Mouse (Mus musculus) midbrain, embryonic 15.5 days (tissue): Measurements from ENCODE around the gene Cntnap2. TPM values are rescaled to one million over a fixed set of nuclear protein-coding genes. Genes with fewer than 3 reads are reported as not detected.
"Not testable (repeated sequence)": the region's sequence is repeated elsewhere in the genome, so short reads cannot be mapped to it uniquely, and the experiment has no call there.

ENCODE experiments used
- ATAC-seq: fragments of 200-750 bp; cut with Nextera tagmentation; replicated peaks from 2 replicates; pipeline ENCODE4 v1.8.0; 2017; ENCODE audit warnings: moderate TSS enrichment
- H3K27ac ChIP-seq: fragments of 300-500 bp; sonication (generic); 2 replicates; pipeline ENCODE4 v1.5.1; 2015; ENCODE audit warnings: mild to moderate bottlenecking, inconsistent platforms
- H3K27me3 ChIP-seq: fragments of 300-500 bp; sonication (generic); replicated peaks from 2 replicates; pipeline ENCODE4 v1.6.1; 2015; ENCODE audit warnings: inconsistent platforms
- H3K36me3 ChIP-seq: fragments of 300-500 bp; sonication (generic); replicated peaks from 2 replicates; pipeline ENCODE4 v1.6.1; 2015; ENCODE audit warnings: inconsistent platforms
- H3K4me1 ChIP-seq: fragments of 300-500 bp; sonication (generic); 2 replicates; pipeline ENCODE4 v1.6.1; 2015; ENCODE audit warnings: inconsistent platforms
- H3K4me2 ChIP-seq: fragments of 300-500 bp; sonication (generic); 2 replicates; pipeline ENCODE4 v1.6.1; 2015; ENCODE audit warnings: inconsistent platforms, mild to moderate bottlenecking, moderate library complexity
- H3K4me3 ChIP-seq: fragments of 300-500 bp; sonication (generic); 2 replicates; pipeline ENCODE4 v1.5.1; 2015; ENCODE audit warnings: mild to moderate bottlenecking, inconsistent platforms
- H3K9ac ChIP-seq: fragments of 300-500 bp; sonication (generic); 2 replicates; pipeline ENCODE4 v1.6.1; 2015; ENCODE audit warnings: mild to moderate bottlenecking, inconsistent platforms
- H3K9me3 ChIP-seq: fragments of 300-500 bp; sonication (generic); 2 replicates; pipeline ENCODE4 v1.6.1; 2016; ENCODE audit warnings: inconsistent platforms
- WGBS: fragments of 180-500 bp; shearing (Covaris S2); methylation state at CpG from one replicate; pipeline ENCODE4 v1.1.7; 2015; ENCODE audit warnings: mixed read lengths; 5-methylcytosine and 5-hydroxymethylcytosine counted together
- polyA plus RNA-seq: library from polyadenylated mRNA; unstranded; fragments of >200 nt; fragmentation: Nextera tagmentation; extraction: Ambion mirVana; gene quantifications from 2 replicates; pipeline ENCODE4 v1.2.1, GENCODE M21; 2015

Cntnap2 gene
- polyA plus RNA-seq, 1 experiment from 2014 or later: 68.3 TPM

- ATAC-seq, H3K4me2 ChIP-seq, H3K4me3 ChIP-seq, H3K27ac ChIP-seq, H3K9ac ChIP-seq, H3K27me3 ChIP-seq, H3K4me1 ChIP-seq, H3K9me3 ChIP-seq, H3K36me3 ChIP-seq: not testable (repeated sequence)
- WGBS: 47% methylated on average over 1 of the region's 1 CpGs
Observed at GRCm38 (mm10) chr6:47223578-47223977, 2164.4 kb downstream of the Cntnap2 start.

DNA sequence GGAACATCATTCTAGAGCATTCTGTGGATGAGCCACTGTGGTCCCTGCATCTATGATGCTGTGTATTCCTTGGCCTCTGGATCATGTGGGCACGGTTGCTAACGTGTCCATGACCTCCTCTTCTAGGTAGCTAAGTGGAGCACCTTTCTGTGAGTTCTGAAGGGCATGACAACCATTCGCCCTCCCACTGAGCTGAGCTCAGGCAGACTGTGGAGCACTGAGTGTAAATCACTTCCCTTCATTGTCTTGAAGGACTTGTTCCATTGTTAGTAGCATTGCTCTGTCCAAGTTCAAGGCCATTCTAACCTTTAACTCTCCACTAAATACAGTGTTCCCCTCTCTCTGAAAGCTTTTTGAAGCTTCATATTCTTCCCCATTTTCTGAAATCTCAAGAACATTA is 2166.2 kb downstream of the Cntnap2 start:
- H3K27me3 ChIP-seq, H3K36me3 ChIP-seq, H3K9ac ChIP-seq, H3K4me2 ChIP-seq, H3K4me3 ChIP-seq, ATAC-seq, H3K9me3 ChIP-seq, H3K4me1 ChIP-seq, H3K27ac ChIP-seq: not testable (repeated sequence)
- 82% methylated on average over 3 of the region's 3 CpGs for WGBS

- Histone ChIP-seq H3K4me3 (no peak overlapping the region), H3K9ac (no peak overlapping the region), H3K27ac (0 out of 2 replicates have a peak overlapping the region, but pooled peaks have one; percentile 11), H3K4me2 (no peak overlapping the region), H3K27me3 (no peaks in the 10 kb centered on the region), H3K4me1 (peaks cover 6% of the 10 kb centered on the region), H3K9me3 (no peaks in the 10 kb centered on the region), H3K36me3 (no peaks in the 10 kb centered on the region)
- 16% methylated on average over 3 of the region's 3 CpGs for WGBS
- no peak for ATAC-seq
Observed at GRCm38 (mm10) chr6:47227601-47228000, 2168.4 kb downstream of the Cntnap2 start.

GRCm38 (mm10) chr6:47228676-47229317 is 2169.6 kb downstream of the Cntnap2 start:
- no peak overlapping the region for H3K4me2 ChIP-seq
- no peak; the same call in none of the 2 replicates for ATAC-seq
- no peaks in the 10 kb centered on the region for H3K36me3 ChIP-seq
- H3K9ac ChIP-seq: no peak overlapping the region
- no peak overlapping the region for H3K4me3 ChIP-seq
- no peak overlapping the region for H3K27ac ChIP-seq
- H3K4me1 ChIP-seq: peaks cover 6% of the 10 kb centered on the region
- H3K27me3 ChIP-seq: no peaks in the 10 kb centered on the region
- H3K9me3 ChIP-seq: no peaks in the 10 kb centered on the region
- WGBS: 33% methylated on average over 7 of the region's 7 CpGs

GRCm38 (mm10) chr6:47231513-47231912 is 2172.4 kb downstream of the Cntnap2 start:
- H3K9me3 ChIP-seq: no peaks in the 10 kb centered on the region
- no peak overlapping the region for H3K4me3 ChIP-seq
- H3K36me3 ChIP-seq: no peaks in the 10 kb centered on the region
- 71% methylated on average over 6 of the region's 6 CpGs for WGBS
- H3K27ac ChIP-seq: no peak overlapping the region
- no peak for ATAC-seq
- no peak overlapping the region for H3K4me2 ChIP-seq
- H3K4me1 ChIP-seq: peaks cover 6% of the 10 kb centered on the region
- no peaks in the 10 kb centered on the region for H3K27me3 ChIP-seq
- no peak overlapping the region for H3K9ac ChIP-seq

- 11% methylated on average over 3 of the region's 3 CpGs for WGBS
- Histone ChIP-seq H3K9me3 (no peaks in the 10 kb centered on the region), H3K27me3 (no peaks in the 10 kb centered on the region), H3K9ac (no peak overlapping the region), H3K4me1 (peaks cover 28% of the 10 kb centered on the region), H3K4me2 (peak overlapping the region; percentile 7; the same call in 1 of the 2 replicates), H3K4me3 (no peak overlapping the region), H3K36me3 (no peaks in the 10 kb centered on the region), H3K27ac (peak overlapping the region; percentile 86)
- peak; percentile 81 for ATAC-seq
Observed at GRCm38 (mm10) chr6:47239376-47239921, 2180.3 kb downstream of the Cntnap2 start.

DNA sequence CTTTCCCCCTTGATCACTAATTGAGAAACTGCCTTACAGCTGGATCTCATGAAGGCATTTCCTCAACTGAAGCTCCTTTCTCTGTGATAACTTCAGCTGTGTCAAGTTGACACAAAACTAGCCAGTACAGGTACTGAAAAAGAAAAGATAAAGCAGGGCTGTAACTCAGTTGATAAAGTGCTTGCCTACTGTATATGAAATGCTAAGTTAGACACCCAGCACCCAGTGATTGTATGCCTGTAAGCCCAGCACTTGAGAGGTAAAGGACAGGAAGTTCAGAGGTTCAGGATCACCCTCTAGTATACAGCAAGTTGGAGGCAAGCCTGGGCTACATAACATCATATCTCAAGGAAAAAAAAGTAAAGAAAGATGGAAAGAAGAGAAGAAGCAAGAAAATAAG is 2182.2 kb downstream of the Cntnap2 start:
- no peak overlapping the region for H3K27ac ChIP-seq
- no peak overlapping the region for H3K4me3 ChIP-seq
- no peak overlapping the region for H3K4me2 ChIP-seq
- no peak overlapping the region for H3K9ac ChIP-seq
- no peaks in the 10 kb centered on the region for H3K9me3 ChIP-seq
- H3K4me1 ChIP-seq: peaks cover 43% of the 10 kb centered on the region
- no peaks in the 10 kb centered on the region for H3K27me3 ChIP-seq
- no peaks in the 10 kb centered on the region for H3K36me3 ChIP-seq
- ATAC-seq: no peak

DNA sequence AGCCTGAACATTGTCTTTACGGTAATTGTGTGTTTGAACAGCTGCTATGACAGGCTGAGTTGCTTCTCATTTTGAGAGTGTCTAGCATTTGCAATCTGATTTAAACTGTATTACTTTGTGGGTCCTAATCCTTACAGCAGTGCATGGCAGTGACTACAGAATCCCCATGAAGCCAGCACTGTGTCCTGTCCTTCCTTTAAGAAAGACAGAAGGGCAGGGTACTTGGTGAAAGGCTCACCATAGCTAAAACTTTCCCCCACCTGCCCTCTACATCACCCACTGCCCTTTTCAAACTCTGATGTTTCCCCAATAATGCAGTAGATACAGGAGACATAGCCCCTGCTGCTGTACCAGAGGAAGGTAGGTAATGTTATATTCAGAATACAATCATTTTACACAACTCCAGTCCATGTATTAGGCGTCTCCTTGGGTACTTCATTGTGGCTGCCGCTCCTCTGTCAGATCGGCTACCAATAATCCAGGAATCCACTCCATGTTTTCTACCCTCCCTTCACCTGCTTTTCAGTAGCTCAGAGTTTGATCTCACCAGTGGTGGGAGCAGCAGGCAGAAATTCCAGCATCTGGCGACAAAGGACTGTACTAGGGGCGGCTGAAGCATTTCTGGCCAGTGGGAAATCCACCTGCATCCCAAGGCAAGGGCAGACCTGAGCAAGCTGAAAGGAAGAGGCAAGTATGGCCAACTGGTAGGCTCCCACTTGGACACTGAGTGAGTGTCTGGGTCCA is 2184.9 kb downstream of the Cntnap2 start:
- Histone ChIP-seq H3K9ac (peak overlapping the region; percentile 62), H3K27me3 (no peaks in the 10 kb centered on the region), H3K9me3 (no peaks in the 10 kb centered on the region), H3K4me2 (peak overlapping the region; percentile 54), H3K4me3 (peak overlapping the region; percentile 57), H3K4me1 (peaks cover 39% of the 10 kb centered on the region), H3K27ac (peak overlapping the region; percentile 88), H3K36me3 (no peaks in the 10 kb centered on the region)
- peak; percentile 91 for ATAC-seq
- WGBS: 13% methylated on average over 6 of the region's 6 CpGs

DNA sequence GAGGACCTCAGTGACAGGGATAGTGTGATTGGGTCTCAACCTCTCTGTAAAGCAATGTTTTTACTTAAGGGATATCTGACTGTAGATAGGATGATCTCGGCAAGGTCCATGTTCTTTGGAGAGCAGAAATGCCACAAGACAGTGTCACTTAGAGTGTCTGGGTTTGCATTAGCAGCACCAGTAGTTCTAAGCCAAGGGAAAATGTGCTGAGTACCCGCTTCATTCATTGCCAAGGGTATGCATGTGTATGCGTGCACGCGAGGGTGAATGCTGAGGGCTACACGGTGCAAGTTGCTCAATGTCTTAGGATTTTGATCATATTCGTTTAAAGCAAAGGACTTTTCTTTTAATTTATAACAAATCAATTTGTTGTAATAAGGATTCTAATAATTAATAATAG is 2185.5 kb downstream of the Cntnap2 start:
- H3K36me3 ChIP-seq: no peaks in the 10 kb centered on the region
- peak; percentile 87 for ATAC-seq
- 4% methylated on average over 7 of the region's 7 CpGs for WGBS

GRCm38 (mm10) chr6:47255270-47255669 is 2196.1 kb downstream of the Cntnap2 start:
- no peak overlapping the region for H3K4me3 ChIP-seq
- H3K4me2 ChIP-seq: no peak overlapping the region

More for the DNA sequence above, 2185.5 kb downstream of the Cntnap2 start:
- Histone ChIP-seq H3K27me3 (no peaks in the 10 kb centered on the region), H3K9me3 (no peaks in the 10 kb centered on the region), H3K27ac (peak overlapping the region; percentile 88), H3K4me1 (peaks cover 35% of the 10 kb centered on the region), H3K4me2 (peak overlapping the region; percentile 54), H3K9ac (peak overlapping the region; percentile 62), H3K4me3 (peak overlapping the region; percentile 57)

GRCm38 (mm10) chr6:47256227-47256887 is 2197.2 kb downstream of the Cntnap2 start:
- WGBS: 72% methylated on average over 4 of the region's 4 CpGs
- Histone ChIP-seq H3K27me3 (no peaks in the 10 kb centered on the region), H3K27ac (no peak overlapping the region), H3K4me2 (no peak overlapping the region), H3K9me3 (no peaks in the 10 kb centered on the region), H3K9ac (no peak overlapping the region), H3K36me3 (no peaks in the 10 kb centered on the region), H3K4me3 (no peak overlapping the region), H3K4me1 (peaks cover 13% of the 10 kb centered on the region)
- ATAC-seq: no peak

More at GRCm38 (mm10) chr6:47255270-47255669, 2196.1 kb downstream of the Cntnap2 start:
- 84% methylated on average over 2 of the region's 2 CpGs for WGBS
- ATAC-seq: no peak
- Histone ChIP-seq H3K36me3 (no peaks in the 10 kb centered on the region), H3K9me3 (no peaks in the 10 kb centered on the region), H3K27ac (no peak overlapping the region), H3K27me3 (no peaks in the 10 kb centered on the region), H3K4me1 (peaks cover 14% of the 10 kb centered on the region), H3K9ac (no peak overlapping the region)

- no peak overlapping the region for H3K27ac ChIP-seq
- 64% methylated on average over 3 of the region's 3 CpGs for WGBS
- H3K4me2 ChIP-seq: no peak overlapping the region
- H3K9ac ChIP-seq: no peak overlapping the region
- ATAC-seq: no peak
- peaks cover 13% of the 10 kb centered on the region for H3K4me1 ChIP-seq
- H3K36me3 ChIP-seq: no peaks in the 10 kb centered on the region
- no peaks in the 10 kb centered on the region for H3K9me3 ChIP-seq
- H3K27me3 ChIP-seq: no peaks in the 10 kb centered on the region
- no peak overlapping the region for H3K4me3 ChIP-seq
Observed at GRCm38 (mm10) chr6:47256918-47257506, 2197.9 kb downstream of the Cntnap2 start.
